Mouse (Mus musculus) ES-E14 (cell line): ENCODE results near the gene Rab8b. TPM values are rescaled to one million over a fixed set of nuclear protein-coding genes. Genes with fewer than 3 reads are reported as not detected.
"Not testable (repeated sequence)": the region's sequence is repeated elsewhere in the genome, so short reads cannot be mapped to it uniquely, and the experiment has no call there.

Source experiments
- DNase-seq: peaks from one replicate; pipeline ENCODE4 v3.0.0-alpha.2; 2013; ENCODE audit warnings: low read depth, low spot score
- H3K27ac ChIP-seq: 2 replicates; pipeline ENCODE4 v1.5.1; 2012; ENCODE audit warnings: low read depth, mild to moderate bottlenecking, low read length, moderate library complexity, mixed read lengths; ENCODE audit not compliant: poor library complexity, insufficient read depth, severe bottlenecking
- H3K36me3 ChIP-seq: 2 replicates; pipeline ENCODE4 v1.6.1; 2012; ENCODE audit warnings: mild to moderate bottlenecking, low read length, moderate library complexity, mixed read lengths; ENCODE audit not compliant: control insufficient read depth, poor library complexity, insufficient read depth, severe bottlenecking
- H3K4me1 ChIP-seq, 2 experiments: fragments of 150-350 bp in 1 of 2; sonication (generic) in 1 of 2; 2 replicates each; pipeline ENCODE4 v1.6.1; 2012; ENCODE audit warnings: low read length in 2 of 2, mild to moderate bottlenecking in 1 of 2, mixed read lengths in 1 of 2; ENCODE audit not compliant: control insufficient read depth in 2 of 2, insufficient read depth in 2 of 2, poor library complexity in 1 of 2
- H3K4me3 ChIP-seq, 2 experiments: fragments of 150-350 bp in 1 of 2; sonication (generic) in 1 of 2; 2 replicates each; pipeline ENCODE4 v1.5.1; 2012; ENCODE audit warnings: low read length in 2 of 2, low read depth in 1 of 2, mild to moderate bottlenecking in 1 of 2, mixed read lengths in 1 of 2; ENCODE audit not compliant: insufficient read depth in 1 of 2, poor library complexity in 1 of 2, severe bottlenecking in 1 of 2
- H3K9ac ChIP-seq: 2 replicates; pipeline ENCODE4 v1.6.1; 2012; ENCODE audit warnings: low read depth, mild to moderate bottlenecking, low read length, mixed read lengths; ENCODE audit not compliant: poor library complexity, insufficient read depth, severe bottlenecking
- H3K9me3 ChIP-seq: fragments of 150-350 bp; sonication (generic); 2 replicates; pipeline ENCODE4 v1.6.1; 2012; ENCODE audit warnings: low read depth, mild to moderate bottlenecking, low read length; ENCODE audit not compliant: control insufficient read depth, insufficient read depth
- CHD2 ChIP-seq: IDR thresholded peaks from 2 replicates; pipeline ENCODE4 v1.6.1; 2014; ENCODE audit warnings: mild to moderate bottlenecking, low read depth, low read length, inconsistent platforms
- HCFC1 ChIP-seq: IDR thresholded peaks from 2 replicates; pipeline ENCODE4 v1.6.1; 2012; ENCODE audit warnings: low read length, inconsistent platforms, borderline replicate concordance; ENCODE audit not compliant: insufficient read depth
- MAFK ChIP-seq: IDR thresholded peaks from 2 replicates; pipeline ENCODE4 v1.6.1; 2014; ENCODE audit warnings: mild to moderate bottlenecking, low read depth, low read length, inconsistent platforms; ENCODE audit not compliant: insufficient read depth
- ZC3H11A ChIP-seq: IDR thresholded peaks from 2 replicates; pipeline ENCODE4 v1.6.1; 2012; ENCODE audit warnings: low read depth, mild to moderate bottlenecking, inconsistent platforms, low read length, borderline replicate concordance
- ZNF384 ChIP-seq: IDR thresholded peaks from 2 replicates; pipeline ENCODE4 v1.6.1; 2012; ENCODE audit warnings: low read depth, low read length, inconsistent platforms
- in situ Hi-C, 2 experiments: fragments of 600-800 bp; cut with MboI; formaldehyde crosslinking; loops; one replicate each; pipeline ENCODE4 v1.15.1; 2025; ENCODE audit warnings: low sequenced_read_pairs in 2 of 2, inconsistent platforms in 1 of 2; ENCODE audit not compliant: unreplicated experiment in 2 of 2
- total RNA-seq: library from RNA; depleted of rRNA; stranded (reverse); fragments of 300-350 nt; gene quantifications from 2 replicates; pipeline ENCODE4 v1.2.3, GENCODE M21; 2012

Gene Rab8b
- total RNA-seq, 1 experiment: 7.9 TPM

- peaks cover 4 to 15% of the 10 kb centered on the region in 2 experiments; a peak in 3 of 4 replicates for H3K4me1 ChIP-seq
- no peaks in the 10 kb centered on the region for H3K9me3 ChIP-seq
- in situ Hi-C loops: no loop called here
- no peak overlapping the region for H3K27ac ChIP-seq
- no peak overlapping the region for H3K4me3 ChIP-seq
- TF ChIP-seq CHD2 (no peak), HCFC1 (no peak), ZC3H11A (no peak), ZNF384 (no peak), MAFK (no peak)
- no peaks in the 10 kb centered on the region for H3K36me3 ChIP-seq
- no peak for DNase-seq
- H3K9ac ChIP-seq: no peak overlapping the region
These were observed 22.5 kb downstream of the Rab8b start for GRCm38 (mm10) chr9:66896951-66897350.

- TF ChIP-seq ZNF384 (no peak), HCFC1 (no peak), MAFK (no peak), CHD2 (no peak), ZC3H11A (no peak)
- DNase-seq: no peak
- in situ Hi-C loops: no loop called here
- Histone ChIP-seq H3K4me1 (peaks cover 4 to 15% of the 10 kb centered on the region in 2 experiments; a peak in 3 of 4 replicates), H3K36me3 (no peaks in the 10 kb centered on the region), H3K4me3 (no peak overlapping the region), H3K27ac (no peak overlapping the region), H3K9me3 (no peaks in the 10 kb centered on the region), H3K9ac (no peak overlapping the region)
These were observed 23.5 kb downstream of the Rab8b start for GRCm38 (mm10) chr9:66895995-66896394.

GRCm38 (mm10) chr9:66895035-66895779 lies 24.3 kb downstream of the Rab8b start:
- Histone ChIP-seq H3K9ac (no peak overlapping the region), H3K4me1 (peaks cover 4 to 15% of the 10 kb centered on the region in 2 experiments; a peak in 3 of 4 replicates), H3K4me3 (no peak overlapping the region), H3K9me3 (no peaks in the 10 kb centered on the region), H3K27ac (no peak overlapping the region), H3K36me3 (no peaks in the 10 kb centered on the region)
- DNase-seq: no peak
- TF ChIP-seq CHD2 (no peak), MAFK (peak; percentile 34; the same call in 1 of the 2 replicates), ZC3H11A (no peak), ZNF384 (no peak), HCFC1 (no peak)
- in situ Hi-C loops: no loop called here

DNA sequence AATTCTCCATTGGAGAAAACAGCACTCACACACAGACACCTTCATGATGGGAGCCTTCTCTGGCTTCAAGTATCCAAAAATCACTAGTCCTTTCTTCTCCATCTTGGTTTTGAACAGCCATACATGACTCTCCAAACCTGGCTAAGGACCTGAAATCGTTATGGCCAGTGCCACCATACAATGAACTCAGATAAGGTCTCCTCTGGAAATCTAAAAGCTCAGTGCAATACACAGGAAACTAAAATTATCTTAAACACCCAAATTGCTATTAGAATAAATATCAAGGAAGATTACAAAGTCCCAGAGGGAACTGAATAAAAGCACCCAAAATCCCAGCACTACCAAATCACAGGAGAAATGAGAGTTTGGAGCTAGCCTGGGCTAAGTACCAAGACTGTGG lies 25.1 kb downstream of the Rab8b start:
- H3K9me3 ChIP-seq: no peaks in the 10 kb centered on the region
- no peaks in the 10 kb centered on the region for H3K36me3 ChIP-seq
- no peak overlapping the region for H3K9ac ChIP-seq
- TF ChIP-seq HCFC1: no peak
- no peak for TF ChIP-seq ZNF384
- TF ChIP-seq MAFK: no peak
- no peak for TF ChIP-seq CHD2
- no peak for TF ChIP-seq ZC3H11A
- in situ Hi-C loops: no loop called here
- H3K27ac ChIP-seq: no peak overlapping the region
- H3K4me1 ChIP-seq: peaks cover 4 to 15% of the 10 kb centered on the region in 2 experiments; a peak in 3 of 4 replicates
- DNase-seq: no peak
- no peak overlapping the region for H3K4me3 ChIP-seq

DNA sequence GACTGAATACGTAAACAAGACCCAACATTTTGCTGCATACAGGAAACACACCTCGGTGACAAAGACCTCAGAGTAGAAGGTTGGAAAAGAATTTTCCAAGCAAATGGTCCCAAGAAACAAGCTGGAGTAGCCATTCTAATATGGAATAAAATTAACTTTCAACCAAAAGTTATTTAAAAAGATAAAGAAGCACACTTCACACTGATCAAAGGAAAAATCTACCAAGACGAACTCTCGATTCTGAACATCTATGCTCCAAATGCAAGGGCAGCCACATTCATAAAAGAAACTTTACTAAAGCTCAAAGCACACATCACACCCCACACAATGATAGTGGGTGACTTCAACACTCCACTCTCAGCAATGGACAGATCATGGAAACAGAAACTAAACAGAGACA lies 27.0 kb downstream of the Rab8b start:
- in situ Hi-C loops, H3K9ac ChIP-seq, H3K36me3 ChIP-seq, H3K9me3 ChIP-seq, H3K27ac ChIP-seq, H3K4me3 ChIP-seq, DNase-seq: not testable (repeated sequence)
- H3K4me1 ChIP-seq: peaks cover 4 to 13% of the 10 kb centered on the region in 2 experiments; a peak in 3 of 4 replicates
